Mouse (Mus musculus): ENCODE results near the gene Gm45208.

DNA sequence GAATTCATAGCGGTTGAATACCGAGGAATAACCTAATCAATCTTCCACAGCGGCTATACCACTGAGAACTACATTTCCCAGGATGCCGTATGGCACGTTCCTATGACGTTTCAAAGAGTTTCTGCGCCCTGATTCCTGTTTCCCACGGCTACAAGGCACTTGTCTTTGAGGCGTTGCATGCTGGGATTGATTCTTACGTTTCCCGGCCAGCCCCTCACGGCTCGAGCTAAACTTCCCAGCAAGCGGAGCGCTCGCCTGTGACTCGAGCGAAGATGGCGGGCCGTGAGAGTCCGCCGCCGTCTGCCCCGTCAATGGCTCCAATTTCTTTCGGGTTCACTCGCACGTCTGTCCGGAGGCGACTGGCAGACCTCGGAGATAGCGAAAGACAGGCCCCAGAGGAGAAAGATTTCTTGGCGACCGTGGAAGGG, 25.1 kb upstream of the Gm45208 start, which contains the start of gene Gpkow:
- TF ChIP-seq E2F4 (IDR thresholded peaks at IDR 0.05; ENCODE audit: insufficient read depth) (no peak), POLR2AphosphoS2 (IDR thresholded peaks at IDR 0.05; ENCODE audit: insufficient read length, low read depth) (peak; percentile 22), POLR2A (IDR thresholded peaks at IDR 0.05; ENCODE audit: insufficient read length, low read depth) (peak; percentile 65), SRF (IDR thresholded peaks at IDR 0.05; ENCODE audit: control insufficient read depth, insufficient read length, low read depth) (no peak), USF1 (IDR thresholded peaks at IDR 0.05; ENCODE audit: low read depth) (no peak)
